Mouse (Mus musculus): ENCODE data around the gene Cdk5r2.

Gene Cdk5r2

DNA sequence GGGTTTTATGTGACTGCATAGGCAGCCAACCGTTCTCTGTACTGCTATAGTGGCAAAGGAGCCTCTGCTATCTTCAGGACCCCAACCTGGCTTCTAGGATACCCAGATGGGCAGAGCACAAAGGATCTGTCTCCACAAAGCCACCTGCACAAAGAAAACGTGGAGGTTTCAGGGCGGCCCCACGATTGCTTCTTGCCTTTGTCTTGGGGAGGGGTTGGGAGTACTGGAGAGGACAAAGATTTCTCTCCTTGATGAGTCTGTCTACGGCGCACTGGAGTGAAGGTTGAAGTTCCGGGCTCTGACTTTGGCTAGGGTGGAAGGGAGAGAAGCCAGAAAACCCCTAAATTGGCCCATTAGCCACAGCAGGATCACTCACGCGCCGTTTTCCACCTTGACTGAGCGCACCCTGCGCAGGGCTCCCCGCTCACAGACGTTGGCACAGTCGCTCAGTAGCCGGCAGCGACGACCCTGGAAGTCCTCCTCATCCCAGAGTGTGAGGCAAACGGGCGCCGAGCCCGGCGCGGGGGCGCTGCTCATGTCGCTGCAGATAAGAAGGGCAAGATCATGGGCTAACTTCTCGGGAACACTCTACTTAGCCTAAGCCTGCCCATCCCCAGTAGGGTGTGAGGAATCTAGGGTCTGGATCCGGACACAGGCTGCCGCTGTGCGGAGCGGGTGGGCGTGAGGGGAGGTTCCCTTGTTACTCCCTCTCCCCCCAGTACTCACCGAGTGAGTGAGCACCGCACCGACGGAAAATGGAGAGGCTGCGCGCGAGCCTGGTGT lies 37.8 kb downstream of the Cdk5r2 start:
- no peak for DNase-seq (ENCODE audit: low spot score)

- DNase-seq (ENCODE audit: low spot score) = no peak
These were observed 38.6 kb downstream of the Cdk5r2 start, which contains the start of gene Cryba2 for GRCm38 (mm10) chr1:74893134-74893855. Cryba2 (minus strand) TSS chr1:74893143.

GRCm38 (mm10) chr1:74894966-74895365 lies 40.2 kb downstream of the Cdk5r2 start:
- no peak for DNase-seq (ENCODE audit: low spot score)

DNA sequence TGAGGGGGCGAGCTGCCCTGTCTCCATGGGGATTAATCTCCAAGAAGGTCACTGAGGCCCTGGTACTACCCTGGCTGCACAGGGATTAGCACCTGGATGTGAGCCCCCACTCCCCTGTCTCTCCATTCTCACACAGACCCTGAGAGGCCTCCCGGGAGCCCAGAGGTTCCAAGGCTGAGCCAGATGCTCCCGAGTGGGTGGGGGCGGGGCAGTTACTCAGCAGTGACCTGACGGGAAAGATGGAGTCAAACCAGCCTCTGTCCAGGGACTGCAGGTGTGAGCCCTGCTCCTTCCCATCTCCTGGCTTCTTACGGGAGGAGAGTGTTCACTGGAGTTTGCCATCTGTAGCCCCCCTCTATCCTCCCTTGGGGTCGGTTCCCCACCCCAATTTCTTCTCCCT lies 43.2 kb downstream of the Cdk5r2 start:
- DNase-seq (ENCODE audit: low spot score) = no peak

- DNase-seq (ENCODE audit: low spot score) = peak; percentile 36
These were observed 44.1 kb downstream of the Cdk5r2 start for GRCm38 (mm10) chr1:74898656-74899431.

GRCm38 (mm10) chr1:74900341-74901285 lies 45.9 kb downstream of the Cdk5r2 start:
- peak; percentile 77 for DNase-seq (ENCODE audit: low spot score)

GRCm38 (mm10) chr1:74901686-74902085 lies 47.0 kb downstream of the Cdk5r2 start:
- peak; percentile 34 for DNase-seq (ENCODE audit: low spot score)

DNA sequence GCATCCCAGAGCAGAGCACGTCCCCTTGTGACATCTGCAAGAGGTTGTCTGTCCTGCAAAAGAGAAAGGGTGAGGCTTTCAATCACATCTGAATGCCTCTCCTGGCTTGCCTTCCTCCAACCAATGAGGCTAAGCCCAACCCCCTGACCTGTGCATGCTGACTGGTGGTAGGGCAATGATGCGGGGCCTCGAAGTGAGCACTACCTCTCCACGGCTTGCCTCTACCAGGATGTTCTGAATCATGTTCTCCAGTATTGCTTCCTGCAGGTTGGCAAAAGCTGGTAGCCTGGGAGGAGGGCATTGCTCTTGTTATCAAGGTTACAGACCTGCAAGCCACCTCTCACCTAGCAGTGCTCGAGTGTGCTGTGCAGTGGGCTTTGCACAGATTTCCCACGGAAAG lies 47.5 kb downstream of the Cdk5r2 start:
- no peak for DNase-seq (ENCODE audit: low spot score)

All from yolk sac, embryonic 10.5 days (tissue).